9 mouse cellular contexts compared by ENCODE assay signal in genomic region chr15:59263433-59264328, GRCm38 (mm10).
DNase-seq lines count a peak whose midpoint lies in the region; ATAC-seq and TF ChIP-seq lines count a peak whose summit lies in the region.
"Had no signal": no experiment of that assay in that cellular context is flagged by ENCODE, and none has a peak within 500 bp of the region (broad histone marks: within the 10 kb centered on the region; RNA-seq: fewer than 3 reads in every experiment).

No protein-coding gene starts in this region.

- H3K36me3 ChIP-seq in heart, embryonic 13.5 days, result no peaks in the 10 kb centered on the region
- no peaks in the 10 kb centered on the region for H3K36me3 ChIP-seq in liver, embryonic 12.5 days
- H3K36me3 ChIP-seq in spleen, adult 2 months (ENCODE audit: control insufficient read depth, insufficient read depth, low read length), result no peaks in the 10 kb centered on the region
- H3K36me3 ChIP-seq: midbrain, embryonic 12.5 days had no signal

- no peak overlapping the region for H3K9ac ChIP-seq in heart, embryonic 13.5 days
- no peak overlapping the region for H3K9ac ChIP-seq in liver, embryonic 12.5 days
- H3K9ac ChIP-seq: midbrain, embryonic 12.5 days had no signal

- H3K27ac ChIP-seq in heart, embryonic 13.5 days (replicated peaks), result peak overlapping the region; percentile 68
- H3K27ac ChIP-seq in liver, embryonic 12.5 days, result 0 out of 2 replicates have a peak overlapping the region, but pooled peaks have one; percentile 3
- H3K27ac ChIP-seq in spleen, adult 2 months (ENCODE audit: insufficient read depth, low read length), result peak overlapping the region; percentile 58
- H3K27ac ChIP-seq: midbrain, embryonic 12.5 days had no signal

- H3K9me3 ChIP-seq in heart, embryonic 13.5 days, result no peaks in the 10 kb centered on the region
- no peaks in the 10 kb centered on the region for H3K9me3 ChIP-seq in liver, embryonic 12.5 days (replicated peaks)
- H3K9me3 ChIP-seq: midbrain, embryonic 12.5 days had no signal

- no peak for ATAC-seq in heart, embryonic 13.5 days (ENCODE audit: extremely low read depth, insufficient number of reproducible peaks, low FRiP score, low TSS enrichment)
- peak; percentile 62; the same call in 1 of the 2 replicates for ATAC-seq in liver, embryonic 12.5 days

- no peak for TF ChIP-seq POLR2A in spleen, adult 2 months (IDR thresholded peaks at IDR 0.05; ENCODE audit: low read depth, low read length)

- peaks cover 14% of the 10 kb centered on the region for H3K4me1 ChIP-seq in heart, embryonic 13.5 days
- peaks cover 23% of the 10 kb centered on the region for H3K4me1 ChIP-seq in liver, embryonic 12.5 days
- H3K4me1 ChIP-seq in spleen, adult 2 months (ENCODE audit: control insufficient read depth, insufficient read depth, insufficient read length), result peaks cover 13% of the 10 kb centered on the region; the same call in 1 of the 2 replicates
- H3K4me1 ChIP-seq: midbrain, embryonic 12.5 days had no signal

- TF ChIP-seq CTCF in spleen, adult 2 months (IDR thresholded peaks at IDR 0.05; ENCODE audit: extremely low read depth, insufficient read depth, insufficient read length, insufficient replicate concordance), result peak; percentile 6; the same call in 1 of the 2 replicates

- 40% methylated on average over 13 of the region's 13 CpGs for whole genome bisulfite sequencing in heart, embryonic 13.5 days
- WGBS in liver, embryonic 12.5 days (ENCODE audit: insufficient replicate concordance), result 19% methylated on average over 13 of the region's 13 CpGs
- WGBS in spleen, adult 2 months, result 9% methylated on average over 13 of the region's 13 CpGs

- no peaks in the 10 kb centered on the region for H3K27me3 ChIP-seq in heart, embryonic 13.5 days (replicated peaks)
- no peaks in the 10 kb centered on the region for H3K27me3 ChIP-seq in liver, embryonic 12.5 days (replicated peaks)
- H3K27me3 ChIP-seq in spleen, adult 2 months (ENCODE audit: control insufficient read depth, insufficient read depth, low read length), result no peaks in the 10 kb centered on the region
- H3K27me3 ChIP-seq: midbrain, embryonic 12.5 days had no signal

- H3K4me3 ChIP-seq in heart, embryonic 13.5 days, result no peak overlapping the region
- peak overlapping the region; percentile 16; the same call in 1 of the 2 replicates for H3K4me3 ChIP-seq in liver, embryonic 12.5 days
- H3K4me3 ChIP-seq in spleen, adult 2 months (ENCODE audit: extremely low read depth, insufficient read depth, insufficient read length), result peak overlapping the region; percentile 33; the same call in 1 of the 2 replicates
- H3K4me3 ChIP-seq: midbrain, embryonic 12.5 days had no signal

- DNase-seq in layer of hippocampus, adult 9-11 months, result peak; percentile 6
- DNase-seq in layer of hippocampus, postnatal 25 days (ENCODE audit: extremely low spot score in 1 of 2, low spot score in 1 of 2), result no peak
- peak; percentile 34 for DNase-seq in adrenal gland, adult 8-10 months
- DNase-seq in spleen, adult 2 months (ENCODE audit: low read depth in 1 of 2, low spot score in 2 of 2), result peak; percentile 39 to 66
- no peak for DNase-seq in frontal cortex, postnatal 25 days (ENCODE audit: low spot score in 2 of 2)
- no peak for DNase-seq in cerebellum, adult 8-10 months

- peak overlapping the region; percentile 14; the same call in 1 of the 2 replicates for H3K4me2 ChIP-seq in heart, embryonic 13.5 days
- H3K4me2 ChIP-seq in liver, embryonic 12.5 days, result peak overlapping the region; percentile 47
- H3K4me2 ChIP-seq: midbrain, embryonic 12.5 days had no signal

Comparison
In these comparisons a context has a peak if more than half of its experiments do, and no peak if none do; other contexts are left out.
1. DNase-seq: peak in layer of hippocampus, adult 9-11 months (single experiment), adrenal gland, adult 8-10 months (single experiment) and spleen, adult 2 months (2 of 2); none in layer of hippocampus, postnatal 25 days (0 of 2), frontal cortex, postnatal 25 days (0 of 2) and cerebellum, adult 8-10 months (single experiment).
2. H3K27ac ChIP-seq: peak in every context shown above with its lines; median percentile 68 in heart, embryonic 13.5 days; 58 in spleen, adult 2 months; 3 in liver, embryonic 12.5 days.